Mouse (Mus musculus): ENCODE data around the gene Atp2a2. TPM values are rescaled to one million over a fixed set of nuclear protein-coding genes. Genes with fewer than 3 reads are reported as not detected.

Gene Atp2a2
- total and polyA plus RNA-seq, 2 experiments, result 44.6 to 46.0 TPM

DNA sequence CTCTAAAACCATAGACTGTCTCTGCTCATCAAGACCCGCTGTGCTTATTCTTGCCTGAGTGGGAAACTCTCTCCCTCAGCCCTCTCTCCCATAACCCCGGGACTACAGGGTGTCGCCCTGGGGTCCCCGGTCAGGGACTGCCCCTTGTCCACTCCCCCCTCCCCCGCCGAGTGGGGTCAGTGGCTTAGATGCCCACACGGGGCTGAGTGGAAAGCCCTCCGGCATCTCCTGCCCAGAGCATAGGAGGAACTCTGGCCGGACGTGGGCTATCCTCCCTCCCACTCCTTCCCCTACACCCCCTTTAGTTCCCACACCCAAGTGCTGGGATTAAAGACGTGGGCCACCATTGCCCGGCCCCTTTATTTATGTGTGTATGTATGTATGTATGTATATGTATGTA lies 86.6 kb downstream of the Atp2a2 start:
- H3K79me2 ChIP-seq (ENCODE audit: control insufficient read depth, insufficient read depth, low read length), result no peaks in the 10 kb centered on the region
- H3K9ac ChIP-seq (ENCODE audit: low read depth, low read length), result no peak overlapping the region
- H3K4me3 ChIP-seq (ENCODE audit: insufficient read depth, low read depth, low read length), result no peak overlapping the region
- H3K4me1 ChIP-seq (ENCODE audit: control insufficient read depth, insufficient read depth, low read length), result no peaks in the 10 kb centered on the region
- H3K27ac ChIP-seq (replicated peaks; ENCODE audit: insufficient read depth, low read depth, low read length), result no peak overlapping the region
- TF ChIP-seq CTCF (IDR thresholded peaks at IDR 0.05; ENCODE audit: low read depth, low read length), result no peak
- TF ChIP-seq POLR2A (IDR thresholded peaks at IDR 0.05; ENCODE audit: extremely low read depth, insufficient read depth, low read length), result no peak
- DNase-seq (ENCODE audit: extremely low read depth, low read depth, low spot score), result no peak
- H3K27me3 ChIP-seq (ENCODE audit: control insufficient read depth, insufficient read depth, low read length), result no peaks in the 10 kb centered on the region
- H3K36me3 ChIP-seq (ENCODE audit: control insufficient read depth, insufficient read depth, low read length), result no peaks in the 10 kb centered on the region
- WGBS, result 87% methylated on average over 12 of the region's 12 CpGs

DNA sequence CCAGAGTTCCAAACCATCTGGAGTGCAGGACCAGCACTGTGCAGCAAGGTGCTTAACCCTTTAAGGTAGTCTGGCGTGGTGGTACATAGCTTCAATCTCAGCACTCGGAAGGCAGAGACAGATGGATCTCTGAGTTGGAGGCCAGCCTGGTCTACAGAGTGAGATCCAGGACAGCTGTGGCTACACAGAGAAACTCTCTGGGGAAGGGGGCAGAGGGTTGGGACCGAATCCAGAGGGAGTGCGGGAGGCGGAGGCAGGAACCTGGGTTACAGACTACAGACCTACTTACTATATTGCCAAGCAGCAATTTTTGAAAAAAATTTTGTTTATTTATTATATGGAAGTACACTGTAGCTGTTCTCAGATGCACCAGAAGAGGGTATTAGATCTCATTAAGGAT lies 87.7 kb downstream of the Atp2a2 start:
- WGBS, result 93% methylated on average over 5 of the region's 5 CpGs
- H3K36me3 ChIP-seq (ENCODE audit: control insufficient read depth, insufficient read depth, low read length), result no peaks in the 10 kb centered on the region

DNA sequence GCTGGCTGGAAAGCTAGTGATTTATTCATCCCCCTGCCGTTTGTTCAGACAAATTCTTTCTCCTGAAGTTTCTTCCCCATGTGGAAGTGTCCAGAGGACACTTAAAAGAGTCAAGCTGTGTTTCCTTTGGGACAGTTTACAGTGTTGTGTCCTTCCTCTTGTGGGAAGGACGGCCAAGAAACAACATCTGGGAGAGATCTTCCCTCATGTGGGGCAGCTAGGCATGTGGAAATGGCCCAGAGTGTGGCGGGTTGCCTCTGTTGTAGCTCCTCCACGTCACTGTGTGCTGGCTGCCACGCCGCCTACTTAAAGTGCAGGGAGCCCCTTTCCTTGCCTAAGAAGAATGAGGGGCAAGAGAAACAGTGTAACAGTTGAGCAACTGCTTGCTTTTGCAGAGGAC lies 89.2 kb downstream of the Atp2a2 start:
- Histone ChIP-seq H3K4me1 (ENCODE audit: control insufficient read depth, insufficient read depth, low read length) (no peaks in the 10 kb centered on the region), H3K27me3 (ENCODE audit: control insufficient read depth, insufficient read depth, low read length) (no peaks in the 10 kb centered on the region), H3K36me3 (ENCODE audit: control insufficient read depth, insufficient read depth, low read length) (no peaks in the 10 kb centered on the region), H3K9ac (ENCODE audit: low read depth, low read length) (no peak overlapping the region), H3K4me3 (ENCODE audit: insufficient read depth, low read depth, low read length) (no peak overlapping the region), H3K79me2 (ENCODE audit: control insufficient read depth, insufficient read depth, low read length) (no peaks in the 10 kb centered on the region), H3K27ac (replicated peaks; ENCODE audit: insufficient read depth, low read depth, low read length) (no peak overlapping the region)
- DNase-seq (ENCODE audit: extremely low read depth, low read depth, low spot score), result no peak
- TF ChIP-seq CTCF (IDR thresholded peaks at IDR 0.05; ENCODE audit: low read depth, low read length), result no peak
- no peak for TF ChIP-seq POLR2A (IDR thresholded peaks at IDR 0.05; ENCODE audit: extremely low read depth, insufficient read depth, low read length)
- WGBS, result 72% methylated on average over 6 of the region's 6 CpGs

More for the DNA sequence above, 87.7 kb downstream of the Atp2a2 start:
- no peaks in the 10 kb centered on the region for H3K4me1 ChIP-seq (ENCODE audit: control insufficient read depth, insufficient read depth, low read length)
- no peak overlapping the region for H3K9ac ChIP-seq (ENCODE audit: low read depth, low read length)
- H3K79me2 ChIP-seq (ENCODE audit: control insufficient read depth, insufficient read depth, low read length), result no peaks in the 10 kb centered on the region
- no peak overlapping the region for H3K4me3 ChIP-seq (ENCODE audit: insufficient read depth, low read depth, low read length)
- no peak for DNase-seq (ENCODE audit: extremely low read depth, low read depth, low spot score)
- H3K27me3 ChIP-seq (ENCODE audit: control insufficient read depth, insufficient read depth, low read length), result no peaks in the 10 kb centered on the region
- no peak overlapping the region for H3K27ac ChIP-seq (replicated peaks; ENCODE audit: insufficient read depth, low read depth, low read length)
- TF ChIP-seq POLR2A (IDR thresholded peaks at IDR 0.05; ENCODE audit: extremely low read depth, insufficient read depth, low read length), result no peak
- TF ChIP-seq CTCF (IDR thresholded peaks at IDR 0.05; ENCODE audit: low read depth, low read length), result no peak

DNA sequence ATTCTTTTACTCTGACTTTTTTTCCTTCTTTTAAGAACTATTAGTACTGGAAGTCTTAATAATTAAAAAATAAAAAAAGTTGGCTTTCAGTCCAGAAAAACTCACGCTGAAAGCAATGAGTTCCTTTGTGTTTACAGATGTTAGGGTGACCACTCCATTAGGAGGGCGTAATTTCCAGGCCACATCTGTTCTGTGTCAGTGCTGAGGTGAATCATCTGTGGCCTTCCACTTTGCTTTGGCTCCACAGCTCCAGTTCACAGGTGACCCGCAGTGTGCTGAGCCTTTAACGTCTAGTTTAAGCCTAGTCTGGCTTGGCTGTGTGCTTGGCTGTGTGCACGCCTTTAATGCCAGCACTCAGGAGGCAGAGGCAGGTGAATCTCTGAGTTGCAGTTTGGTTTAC lies 90.1 kb downstream of the Atp2a2 start:
- Histone ChIP-seq H3K9ac (ENCODE audit: low read depth, low read length) (no peak overlapping the region), H3K36me3 (ENCODE audit: control insufficient read depth, insufficient read depth, low read length) (peaks cover 2% of the 10 kb centered on the region; the same call in 1 of the 2 replicates), H3K4me1 (ENCODE audit: control insufficient read depth, insufficient read depth, low read length) (no peaks in the 10 kb centered on the region), H3K79me2 (ENCODE audit: control insufficient read depth, insufficient read depth, low read length) (no peaks in the 10 kb centered on the region), H3K27me3 (ENCODE audit: control insufficient read depth, insufficient read depth, low read length) (no peaks in the 10 kb centered on the region), H3K4me3 (ENCODE audit: insufficient read depth, low read depth, low read length) (no peak overlapping the region), H3K27ac (replicated peaks; ENCODE audit: insufficient read depth, low read depth, low read length) (no peak overlapping the region)
- DNase-seq (ENCODE audit: extremely low read depth, low read depth, low spot score), result no peak
- 76% methylated on average over 5 of the region's 5 CpGs for WGBS
- TF ChIP-seq CTCF (IDR thresholded peaks at IDR 0.05; ENCODE audit: low read depth, low read length) (no peak), POLR2A (IDR thresholded peaks at IDR 0.05; ENCODE audit: extremely low read depth, insufficient read depth, low read length) (no peak)

DNA sequence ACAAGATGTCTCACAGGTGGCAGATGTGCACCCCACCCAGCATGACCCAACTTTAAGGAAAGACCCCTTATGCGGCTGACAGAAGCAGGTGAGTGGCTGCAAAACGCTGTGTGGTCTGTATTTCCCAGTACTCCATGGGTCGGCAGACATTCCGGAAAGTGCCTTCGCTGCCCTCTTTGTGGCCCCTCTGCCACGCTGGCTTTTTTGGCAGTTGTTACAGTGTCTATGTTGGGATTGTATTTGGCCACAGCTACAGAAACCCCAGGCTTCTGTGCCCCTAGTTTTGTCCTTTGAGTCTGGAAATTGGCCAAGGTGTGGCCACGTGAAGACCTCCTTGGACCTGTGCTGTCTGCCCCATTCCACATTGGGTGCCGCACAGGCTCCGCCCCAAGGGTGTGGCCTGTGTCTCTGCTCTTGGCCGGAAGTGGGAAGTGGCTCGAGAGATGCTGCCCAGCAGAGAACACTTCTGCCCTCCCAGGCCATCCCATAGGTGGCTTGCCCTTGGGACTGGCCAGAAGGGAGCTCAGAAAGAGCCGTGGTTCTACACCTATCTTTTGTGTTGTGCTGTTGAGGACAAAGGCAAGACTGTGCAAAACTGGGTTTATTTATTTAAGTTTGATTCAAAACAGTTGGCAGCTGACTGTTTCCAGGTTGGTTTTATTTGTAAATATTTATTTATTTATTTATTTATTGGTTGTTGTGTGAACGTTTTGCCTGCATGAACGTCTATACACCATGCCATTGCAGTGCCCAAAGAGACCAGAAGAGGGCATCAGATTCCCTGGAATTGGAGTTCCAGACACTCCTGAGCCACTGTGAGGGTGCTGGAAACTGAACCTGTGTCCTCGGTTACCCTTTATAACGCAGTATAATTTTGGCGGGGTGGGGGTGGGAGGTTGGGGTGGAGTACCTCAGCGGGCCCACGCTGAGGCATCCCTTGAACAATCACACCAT lies 92.1 kb downstream of the Atp2a2 start:
- H3K9ac ChIP-seq (ENCODE audit: low read depth, low read length), result no peak overlapping the region
- WGBS, result 93% methylated on average over 19 of the region's 19 CpGs
- H3K79me2 ChIP-seq (ENCODE audit: control insufficient read depth, insufficient read depth, low read length), result no peaks in the 10 kb centered on the region
- no peaks in the 10 kb centered on the region for H3K27me3 ChIP-seq (ENCODE audit: control insufficient read depth, insufficient read depth, low read length)
- H3K27ac ChIP-seq (replicated peaks; ENCODE audit: insufficient read depth, low read depth, low read length), result no peak overlapping the region
- peaks cover 12% of the 10 kb centered on the region; the same call in 1 of the 2 replicates for H3K36me3 ChIP-seq (ENCODE audit: control insufficient read depth, insufficient read depth, low read length)
- H3K4me3 ChIP-seq (ENCODE audit: insufficient read depth, low read depth, low read length), result no peak overlapping the region
- H3K4me1 ChIP-seq (ENCODE audit: control insufficient read depth, insufficient read depth, low read length), result no peaks in the 10 kb centered on the region
- DNase-seq (ENCODE audit: extremely low read depth, low read depth, low spot score), result no peak
- TF ChIP-seq POLR2A (IDR thresholded peaks at IDR 0.05; ENCODE audit: extremely low read depth, insufficient read depth, low read length) (no peak), CTCF (IDR thresholded peaks at IDR 0.05; ENCODE audit: low read depth, low read length) (no peak)

DNA sequence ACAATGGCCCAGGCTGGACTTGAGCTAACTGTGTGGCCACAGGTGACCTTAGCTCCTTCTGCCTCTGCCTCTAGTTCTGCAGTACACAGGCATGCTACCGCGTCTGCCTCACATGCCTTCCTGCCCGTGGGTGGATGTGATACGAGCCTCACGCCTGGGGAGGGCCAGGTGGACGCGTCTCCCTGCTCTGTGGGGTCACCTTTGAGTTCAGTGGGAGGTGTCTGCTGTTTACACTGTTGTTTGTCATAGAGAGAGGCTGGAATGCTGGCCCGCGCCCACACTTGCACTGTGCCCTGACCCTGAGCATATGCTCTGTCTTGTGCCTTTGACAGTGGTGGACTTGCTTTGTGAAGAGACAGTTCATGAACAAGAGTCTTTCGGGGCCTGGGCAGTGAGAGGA lies 96.5 kb downstream of the Atp2a2 start:
- TF ChIP-seq POLR2A (IDR thresholded peaks at IDR 0.05; ENCODE audit: extremely low read depth, insufficient read depth, low read length) (no peak), CTCF (IDR thresholded peaks at IDR 0.05; ENCODE audit: low read depth, low read length) (no peak)
- Histone ChIP-seq H3K4me1 (ENCODE audit: control insufficient read depth, insufficient read depth, low read length) (peaks cover 4% of the 10 kb centered on the region), H3K27me3 (ENCODE audit: control insufficient read depth, insufficient read depth, low read length) (no peaks in the 10 kb centered on the region), H3K9ac (ENCODE audit: low read depth, low read length) (no peak overlapping the region), H3K27ac (replicated peaks; ENCODE audit: insufficient read depth, low read depth, low read length) (no peak overlapping the region), H3K36me3 (ENCODE audit: control insufficient read depth, insufficient read depth, low read length) (peaks cover 21% of the 10 kb centered on the region; the same call in 1 of the 2 replicates), H3K79me2 (ENCODE audit: control insufficient read depth, insufficient read depth, low read length) (no peaks in the 10 kb centered on the region), H3K4me3 (ENCODE audit: insufficient read depth, low read depth, low read length) (no peak overlapping the region)
- DNase-seq (ENCODE audit: extremely low read depth, low read depth, low spot score), result no peak
- WGBS, result 77% methylated on average over 10 of the region's 10 CpGs

Other genes with a start within 250 kb of the Atp2a2 start
- gene Tctn1, start 237.8 kb downstream of the Atp2a2 start, total RNA-seq (2014; rRNA removed), result 1.6 and 1.9 TPM in 2 replicates
- 3.5 and 5.9 TPM in 2 replicates for gene Tctn1, start 237.8 kb downstream of the Atp2a2 start, polyA plus RNA-seq (2012; rRNA removed)
- gene Pptc7, start 217.9 kb downstream of the Atp2a2 start, total RNA-seq (2014; rRNA removed), result 16.3 and 17.6 TPM in 2 replicates
- 8.7 and 9.5 TPM in 2 replicates for gene Pptc7, start 217.9 kb downstream of the Atp2a2 start, polyA plus RNA-seq (2012; rRNA removed)
- 3.8 and 4.5 TPM in 2 replicates for gene Rad9b, start 148.0 kb downstream of the Atp2a2 start, total RNA-seq (2014; rRNA removed)
- gene Rad9b, start 148.0 kb downstream of the Atp2a2 start, polyA plus RNA-seq (2012; rRNA removed), result 1.00 and 1.5 TPM in 2 replicates
- 52.8 and 58.8 TPM in 2 replicates for gene Vps29, start 147.9 kb downstream of the Atp2a2 start, total RNA-seq (2014; rRNA removed)
- 24.9 and 27.9 TPM in 2 replicates for gene Vps29, start 147.9 kb downstream of the Atp2a2 start, polyA plus RNA-seq (2012; rRNA removed)
- gene Gpn3, start 130.3 kb downstream of the Atp2a2 start, total RNA-seq (2014; rRNA removed), result 14.1 and 18.4 TPM in 2 replicates
- gene Gpn3, start 130.3 kb downstream of the Atp2a2 start, polyA plus RNA-seq (2012; rRNA removed), result 23.5 and 24.6 TPM in 2 replicates
- gene Fam216a, start 129.9 kb downstream of the Atp2a2 start, total RNA-seq (2014; rRNA removed), result 3.4 and 4.2 TPM in 2 replicates
- 2.8 and 3.4 TPM in 2 replicates for gene Fam216a, start 129.9 kb downstream of the Atp2a2 start, polyA plus RNA-seq (2012; rRNA removed)
- 93.6 and 119 TPM in 2 replicates for gene Arpc3, start 110.3 kb downstream of the Atp2a2 start, total RNA-seq (2014; rRNA removed)
- gene Arpc3, start 110.3 kb downstream of the Atp2a2 start, polyA plus RNA-seq (2012; rRNA removed), result 93.9 and 121 TPM in 2 replicates
- gene Anapc7, start 80.5 kb downstream of the Atp2a2 start, total RNA-seq (2014; rRNA removed), result 12.1 and 12.6 TPM in 2 replicates
- 12.9 and 14.4 TPM in 2 replicates for gene Anapc7, start 80.5 kb downstream of the Atp2a2 start, polyA plus RNA-seq (2012; rRNA removed)
- gene Ift81, start 112.3 kb upstream of the Atp2a2 start, total RNA-seq (2014; rRNA removed), result 1.7 and 3.0 TPM in 2 replicates
- 0.14 and 0.38 TPM in 2 replicates for gene Ift81, start 112.3 kb upstream of the Atp2a2 start, polyA plus RNA-seq (2012; rRNA removed)
- gene P2rx7, start 141.7 kb upstream of the Atp2a2 start, total RNA-seq (2014; rRNA removed), result 2.2 and 4.3 TPM in 2 replicates
- 2.7 and 4.0 TPM in 2 replicates for gene P2rx7, start 141.7 kb upstream of the Atp2a2 start, polyA plus RNA-seq (2012; rRNA removed)
- gene P2rx4, start 205.3 kb upstream of the Atp2a2 start, total RNA-seq (2014; rRNA removed), result 43.2 and 59.9 TPM in 2 replicates
- 50.1 and 59.5 TPM in 2 replicates for gene P2rx4, start 205.3 kb upstream of the Atp2a2 start, polyA plus RNA-seq (2012; rRNA removed)

All from liver, adult 2 months (tissue).